Mouse (Mus musculus): ENCODE results near the gene Cc2d2b. TPM values are rescaled to one million over a fixed set of nuclear protein-coding genes. Genes with fewer than 3 reads are reported as not detected.

The Cc2d2b gene
- total and polyA plus RNA-seq, 2 experiments: 0.09 TPM; not detected in 1

DNA sequence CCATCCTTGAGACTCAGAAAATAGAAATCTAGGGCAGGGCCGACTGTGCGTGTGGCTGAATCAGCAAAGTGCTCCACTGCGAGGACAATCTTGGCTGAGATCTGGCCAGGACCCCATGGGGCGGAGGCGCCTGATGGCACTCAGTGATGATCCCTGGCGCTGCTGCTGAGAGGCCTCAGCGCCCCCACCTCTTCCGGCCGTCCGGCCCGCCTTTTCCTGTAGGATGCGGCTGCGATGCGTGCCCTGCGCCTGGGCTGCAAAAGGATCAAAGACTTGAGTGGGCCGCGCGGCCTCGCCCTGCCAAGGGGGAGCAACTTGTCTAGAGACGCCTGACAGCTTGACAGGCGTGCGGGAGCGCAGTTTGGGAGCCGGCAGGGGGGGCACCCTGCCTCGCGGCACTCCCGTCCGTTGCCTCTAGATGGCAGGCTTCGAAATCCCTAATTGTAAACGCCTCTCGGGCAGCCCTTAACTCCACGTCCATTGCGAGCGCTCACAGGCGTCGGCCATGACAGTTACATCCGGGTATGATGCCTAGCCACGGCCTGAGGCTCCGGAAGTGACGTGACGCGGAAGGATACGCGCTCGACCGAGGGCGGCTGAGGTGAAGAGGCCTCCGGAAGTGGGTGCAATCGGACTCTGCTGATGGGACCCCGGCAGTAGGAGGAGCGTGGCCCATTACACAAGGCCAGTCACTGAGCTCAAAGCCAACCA lies 124.6 kb downstream of the Cc2d2b start:
- H3K27me3 ChIP-seq (ENCODE audit: control insufficient read depth, insufficient read depth, low read length): peaks cover 3% of the 10 kb centered on the region; the same call in 1 of the 2 replicates
- 10% methylated on average over 51 of the region's 51 CpGs for WGBS

More for the DNA sequence above, 124.6 kb downstream of the Cc2d2b start:
- no peaks in the 10 kb centered on the region for H3K79me2 ChIP-seq (ENCODE audit: control insufficient read depth, insufficient read depth, low read length)
- peak overlapping the region; percentile 0; the same call in 1 of the 2 replicates for H3K9ac ChIP-seq (ENCODE audit: low read depth, low read length)
- H3K4me1 ChIP-seq (ENCODE audit: control insufficient read depth, insufficient read depth, low read length): no peaks in the 10 kb centered on the region
- TF ChIP-seq CTCF (IDR thresholded peaks at IDR 0.05; ENCODE audit: low read depth, low read length) (peak; percentile 53), POLR2A (IDR thresholded peaks at IDR 0.05; ENCODE audit: extremely low read depth, insufficient read depth, low read length) (0 out of 2 replicates have a peak, but pooled peaks have one; percentile 15)
- no peaks in the 10 kb centered on the region for H3K36me3 ChIP-seq (ENCODE audit: control insufficient read depth, insufficient read depth, low read length)
- no peak overlapping the region for H3K27ac ChIP-seq (replicated peaks; ENCODE audit: insufficient read depth, low read depth, low read length)
- peak overlapping the region; percentile 63 for H3K4me3 ChIP-seq (ENCODE audit: insufficient read depth, low read depth, low read length)
- peak; percentile 61 for DNase-seq (ENCODE audit: extremely low read depth, low read depth, low spot score)

Other genes with a start within 250 kb of the Cc2d2b start
- 41.0 and 47.2 TPM in 2 replicates for gene Sorbs1, start 235.0 kb upstream of the Cc2d2b start, total RNA-seq (2014; rRNA removed)
- gene Sorbs1, start 235.0 kb upstream of the Cc2d2b start, polyA plus RNA-seq (2012; rRNA removed): 10.4 and 12.0 TPM in 2 replicates
- gene Aldh18a1, start 160.3 kb upstream of the Cc2d2b start, total RNA-seq (2014; rRNA removed): 1.2 and 2.5 TPM in 2 replicates
- gene Aldh18a1, start 160.3 kb upstream of the Cc2d2b start, polyA plus RNA-seq (2012; rRNA removed): 0.27 and 1.1 TPM in 2 replicates
- 0.37 and 1.1 TPM in 2 replicates for gene Tctn3, start 136.5 kb upstream of the Cc2d2b start, total RNA-seq (2014; rRNA removed)
- 0.40 and 1.1 TPM in 2 replicates for gene Tctn3, start 136.5 kb upstream of the Cc2d2b start, polyA plus RNA-seq (2012; rRNA removed)
- 4.6 TPM in 2 replicates for gene Entpd1, start 136.4 kb upstream of the Cc2d2b start, total RNA-seq (2014; rRNA removed)
- gene Entpd1, start 136.4 kb upstream of the Cc2d2b start, polyA plus RNA-seq (2012; rRNA removed): 1.6 and 1.8 TPM in 2 replicates
- 1.0 and 1.1 TPM in 2 replicates for gene Ccnj, start 82.5 kb downstream of the Cc2d2b start, total RNA-seq (2014; rRNA removed)
- 2.4 and 3.1 TPM in 2 replicates for gene Ccnj, start 82.5 kb downstream of the Cc2d2b start, polyA plus RNA-seq (2012; rRNA removed)
- 6.7 and 7.0 TPM in 2 replicates for gene Zfp518a, start 146.0 kb downstream of the Cc2d2b start, total RNA-seq (2014; rRNA removed)
- 0.22 and 0.51 TPM in 2 replicates for gene Zfp518a, start 146.0 kb downstream of the Cc2d2b start, polyA plus RNA-seq (2012; rRNA removed)
- gene Blnk, start 245.8 kb downstream of the Cc2d2b start, total RNA-seq (2014; rRNA removed): 0.74 and 0.87 TPM in 2 replicates
- gene Blnk, start 245.8 kb downstream of the Cc2d2b start, polyA plus RNA-seq (2012; rRNA removed): 0.32 and 1.1 TPM in 2 replicates